Mouse (Mus musculus) layer of hippocampus, adult 8-10 months (tissue): Measurements from ENCODE around the gene Ncmap. TPM values are rescaled to one million over a fixed set of nuclear protein-coding genes. Genes with fewer than 3 reads are reported as not detected.

Experiments
- DNase-seq, 2 experiments: peaks; one replicate each; pipeline ENCODE4 v3.0.0; 2022; ENCODE audit warnings: low spot score in 2 of 2
- microRNA-seq, 2 experiments: library from miRNA; unstranded; fragments of <30 nt; microRNA quantifications; one replicate each; pipeline ENCODE4 v1.2.0; 2022
- total RNA-seq, 4 experiments: library from RNA; stranded (reverse); gene quantifications; 2 replicates each; pipeline ENCODE4 v1.2.4; 2022

Gene Ncmap
- total RNA-seq, 4 experiments from 2014 or later = 0.58 to 1.2 (median 0.96) TPM; not detected in 1

DNA sequence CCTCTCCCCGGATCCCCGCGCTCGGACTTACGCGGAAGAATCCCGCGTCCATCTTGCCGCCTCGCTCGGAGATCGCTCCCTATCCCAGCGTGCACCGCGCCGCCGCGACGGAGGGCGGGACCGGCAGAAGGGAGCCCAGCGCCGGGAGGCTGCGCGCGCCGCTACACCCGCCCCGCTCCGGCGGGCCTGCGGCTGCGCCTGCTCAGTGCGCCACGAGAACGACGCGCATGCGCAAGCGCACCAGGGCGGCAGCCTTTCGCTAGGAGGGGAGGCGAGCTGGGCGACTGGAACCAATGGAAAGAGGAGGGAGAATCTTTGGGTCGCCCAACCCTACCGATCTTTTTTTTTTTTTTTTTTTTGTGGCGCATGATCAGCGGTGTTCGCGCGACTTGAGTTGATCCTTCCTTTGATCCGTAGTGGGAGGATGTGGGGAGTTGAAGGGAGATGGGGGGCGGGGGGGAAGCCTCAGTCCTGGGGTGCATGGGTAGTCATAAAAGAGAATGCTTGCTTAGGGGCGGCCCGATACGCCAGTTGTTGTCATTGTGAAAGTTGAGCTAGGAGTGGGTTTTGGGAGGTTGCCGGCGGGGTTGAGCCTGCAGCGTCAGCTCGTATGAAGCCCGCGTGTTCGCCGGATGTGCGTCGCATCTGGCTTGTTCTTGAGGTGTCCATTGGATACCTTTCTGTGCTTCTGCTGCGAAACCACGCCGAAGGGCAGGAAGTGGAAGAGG is 44.8 kb downstream of the Ncmap start, which contains the start of gene Srrm1:
TSS of gene Srrm1 (minus strand) at position 256 of the 728 bp plus-strand sequence.
- peak; percentile 97 for DNase-seq

DNA sequence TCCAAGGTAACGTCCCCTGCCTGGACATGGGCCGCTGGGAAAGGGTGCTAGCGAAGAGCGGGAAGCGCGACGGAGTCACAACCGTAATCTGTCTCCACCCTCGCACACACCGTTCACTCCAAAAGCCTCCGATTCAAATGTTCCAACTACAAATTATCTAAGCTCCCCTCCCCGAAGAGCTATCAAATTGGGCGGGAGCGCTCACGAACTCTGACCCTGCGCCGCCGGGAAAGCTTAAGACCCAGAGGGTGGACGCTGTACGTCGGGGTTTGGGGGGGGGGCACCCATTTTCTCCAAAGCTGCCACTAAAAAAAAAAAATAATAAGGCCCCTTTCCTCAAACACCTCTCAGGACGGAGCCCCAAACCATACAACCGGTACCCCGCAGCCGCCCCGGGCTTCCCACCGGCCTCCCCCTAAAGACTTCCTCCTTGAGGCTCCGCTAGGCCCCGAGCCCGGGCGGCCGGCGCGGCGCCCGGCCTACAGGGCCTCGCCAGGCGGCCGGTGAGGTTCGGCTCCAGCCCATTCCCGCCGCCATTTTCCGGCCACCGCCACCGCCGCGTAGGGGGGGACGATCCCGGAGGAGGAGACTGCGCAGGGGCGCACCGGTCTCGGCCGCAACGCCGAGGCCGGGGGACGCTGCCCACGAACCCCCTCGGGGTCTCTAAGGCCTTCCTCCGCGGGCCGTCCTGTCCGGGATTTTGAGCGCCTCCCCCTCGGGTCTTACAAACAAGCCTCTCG is 45.5 kb downstream of the Ncmap start:
- no peak for DNase-seq

- DNase-seq = no peak
Measured at GRCm38 (mm10) chr4:135337376-135337942, 60.6 kb downstream of the Ncmap start.

DNA sequence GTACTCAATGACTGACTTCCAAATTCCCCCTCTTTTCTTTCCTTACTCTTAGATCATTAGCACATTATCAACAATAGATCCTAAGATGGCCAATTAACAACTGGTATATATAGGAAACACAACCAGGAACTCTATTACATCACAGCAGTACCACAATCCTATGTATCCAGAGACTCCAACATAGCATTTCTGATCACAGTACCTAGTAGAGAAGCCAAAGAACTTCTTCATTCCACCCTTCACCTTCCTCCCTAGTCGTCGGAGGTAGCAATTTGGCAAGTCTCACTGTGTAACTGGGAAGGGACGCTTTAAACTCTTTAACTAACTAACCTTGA is 62.0 kb downstream of the Ncmap start:
- DNase-seq = no peak

- no peak for DNase-seq
Measured at GRCm38 (mm10) chr4:135335327-135336022, 62.6 kb downstream of the Ncmap start.

DNA sequence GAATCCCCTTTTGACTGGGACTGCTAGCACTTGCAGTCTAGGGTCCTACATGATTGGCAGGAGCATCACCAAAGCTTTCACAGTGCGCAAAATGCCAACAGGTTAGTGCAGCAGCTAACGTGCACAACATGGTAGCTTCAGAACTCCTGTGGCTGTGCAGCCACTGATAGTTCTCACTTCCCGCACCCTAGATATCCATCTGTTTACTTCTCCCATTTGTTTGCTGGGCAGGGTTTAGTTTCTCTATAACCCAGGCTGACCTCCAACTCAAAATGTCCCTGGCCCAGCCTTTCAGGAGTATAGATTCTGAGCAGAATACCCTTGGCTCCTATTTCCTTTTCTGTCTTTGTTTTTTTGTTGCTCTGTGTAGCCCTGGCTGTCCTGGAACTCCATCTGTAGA is 71.6 kb downstream of the Ncmap start:
- DNase-seq = no peak

DNA sequence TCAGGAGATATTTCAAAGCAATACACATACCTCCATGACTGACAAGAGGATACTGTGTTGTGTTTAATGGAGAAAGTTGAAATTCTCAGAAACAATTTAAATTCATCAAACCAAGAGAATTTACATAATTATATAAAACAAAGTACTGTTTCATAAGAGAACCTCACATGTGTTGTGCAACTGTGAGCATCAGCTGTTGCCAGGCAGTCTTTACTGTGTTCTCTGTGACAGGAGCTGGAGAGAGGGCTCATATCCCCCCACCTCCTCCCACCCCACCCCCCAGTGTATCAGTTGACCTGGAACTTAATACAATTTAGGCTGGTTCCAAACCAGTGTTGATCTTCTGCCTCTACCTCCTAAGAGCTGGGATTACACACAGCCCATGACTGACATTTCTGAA is 72.0 kb downstream of the Ncmap start:
- no peak for DNase-seq

- DNase-seq = no peak
Measured at GRCm38 (mm10) chr4:135323021-135323420, 75.0 kb downstream of the Ncmap start.

Small RNA genes lying within 50 kb of the gene (microRNA-seq; reads per million reads assigned to microRNA genes)
- 410 to 438 reads per million in 2 experiments for gene Mir700

Other genes starting within 250 kb of the Ncmap start
- 10 to 100 TPM; 37.4 to 43.1 (median 38.4) TPM for gene Clic4, start 125.4 kb downstream of the Ncmap start, total RNA-seq
- 100 to 1,000 TPM; 134 to 168 (median 160) TPM for gene Srrm1, start 44.9 kb downstream of the Ncmap start, total RNA-seq
- 10 to 100 TPM; 21.9 to 29.4 (median 24.3) TPM for gene Rcan3, start 35.6 kb upstream of the Ncmap start, total RNA-seq
- 1 to 10 TPM in 3 of 4 experiments, under 1 TPM in 1; 0.89 to 2.2 (median 1.5) TPM for gene Stpg1, start 96.6 kb upstream of the Ncmap start, total RNA-seq
- gene Nipal3, start 96.8 kb upstream of the Ncmap start, total RNA-seq = 10 to 100 TPM; 83.3 to 97.8 (median 90.0) TPM
- 1 to 10 TPM in 3 of 4 experiments, under 1 TPM in 1; 0.52 to 1.3 (median 1.2) TPM for gene Grhl3, start 175.4 kb upstream of the Ncmap start, total RNA-seq